Mouse (Mus musculus): ENCODE measurements at regions not wholly inside any gene's neighbourhood (a gene's known extent, or its start where the extent isn't known, plus 50 kb on each side); places are given as distances from the start of the nearest gene placed in this dataset.

DNA sequence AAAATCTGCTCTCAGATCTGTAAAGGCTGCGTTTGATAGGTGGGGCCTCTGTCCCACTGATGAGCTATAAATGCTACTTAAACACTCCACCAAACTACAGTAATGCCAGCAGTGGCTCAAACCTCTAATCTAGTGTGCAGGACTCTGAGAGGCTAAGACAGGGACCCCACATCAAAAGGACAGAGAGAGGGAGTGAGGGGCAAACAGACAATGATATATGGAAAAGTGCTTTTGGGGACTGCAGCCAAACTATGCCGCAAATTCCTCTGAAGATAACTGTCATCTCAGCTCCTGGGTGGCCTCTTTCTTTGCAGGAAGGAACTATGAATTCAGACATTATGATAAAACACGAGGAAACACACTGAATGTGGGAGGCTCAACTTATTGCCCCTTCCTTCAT, 138.9 kb upstream of the Ddit4l start:
- no peak for DNase-seq (ENCODE audit: low spot score in 2 of 2)

DNA sequence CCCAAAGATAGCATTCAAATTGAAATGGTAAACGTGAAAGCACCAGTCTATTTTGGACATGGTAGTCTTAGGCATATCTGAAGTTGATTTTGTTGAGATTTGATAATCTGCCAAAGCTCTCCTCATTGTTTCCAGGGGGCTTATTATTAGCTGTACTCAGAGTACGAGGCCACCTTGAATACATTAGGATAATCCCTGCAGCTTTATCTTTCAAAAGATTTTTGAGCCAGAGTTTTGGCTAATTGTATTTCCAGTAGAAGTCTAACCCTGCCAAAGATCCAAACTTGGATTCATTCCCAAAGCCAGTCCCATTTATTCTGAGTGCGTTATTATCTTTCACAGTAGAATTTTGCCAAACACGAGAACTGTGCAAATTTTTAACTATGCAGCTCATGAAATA, 138.4 kb upstream of the Ddit4l start:
- no peak for DNase-seq (ENCODE audit: low spot score in 2 of 2)

DNA sequence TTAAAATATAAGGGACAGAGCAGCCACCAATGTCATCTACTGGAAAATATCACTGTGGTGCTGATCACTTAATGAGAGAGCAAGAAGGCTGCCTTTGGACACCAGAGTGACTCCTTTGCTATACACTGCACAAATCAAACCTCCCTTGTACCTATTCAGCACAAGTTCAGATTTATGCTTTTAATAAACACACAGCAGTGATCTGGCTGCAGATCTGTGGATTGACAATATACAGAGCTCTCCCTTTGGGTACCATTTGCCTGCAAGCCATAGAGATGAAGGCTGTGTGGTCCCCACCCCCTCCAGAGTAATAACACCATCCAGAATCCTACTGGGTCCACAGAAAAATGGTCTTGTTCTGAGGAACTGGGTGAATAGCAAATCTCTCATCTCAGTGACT, 131.8 kb upstream of the Ddit4l start:
- no peak for DNase-seq (ENCODE audit: low spot score in 2 of 2)

DNA sequence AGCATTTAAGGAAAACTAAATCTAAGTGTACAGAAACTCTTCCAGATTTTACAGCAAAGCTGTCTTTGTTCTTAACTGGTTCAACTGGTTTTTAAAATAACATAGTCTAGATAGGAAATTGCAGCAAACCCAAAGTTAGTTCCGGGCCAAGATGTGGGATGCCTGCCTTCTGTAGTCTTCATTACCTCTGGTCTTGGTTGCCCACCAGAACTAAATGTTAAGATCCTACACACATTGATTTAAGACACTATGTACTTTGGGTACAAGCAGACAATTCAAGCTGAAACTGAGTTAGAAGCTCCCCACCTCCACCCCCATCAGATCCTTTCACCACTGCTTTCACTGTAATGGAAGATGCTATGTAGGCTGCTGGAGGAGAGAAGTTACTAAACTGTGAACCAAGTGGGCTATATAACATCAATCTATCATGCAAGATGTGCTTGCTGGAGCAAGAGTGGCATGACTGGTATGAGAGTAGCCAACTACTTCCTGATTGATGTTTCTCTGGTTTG, 129.8 kb upstream of the Ddit4l start:
- DNase-seq (ENCODE audit: low spot score in 2 of 2), result no peak

DNA sequence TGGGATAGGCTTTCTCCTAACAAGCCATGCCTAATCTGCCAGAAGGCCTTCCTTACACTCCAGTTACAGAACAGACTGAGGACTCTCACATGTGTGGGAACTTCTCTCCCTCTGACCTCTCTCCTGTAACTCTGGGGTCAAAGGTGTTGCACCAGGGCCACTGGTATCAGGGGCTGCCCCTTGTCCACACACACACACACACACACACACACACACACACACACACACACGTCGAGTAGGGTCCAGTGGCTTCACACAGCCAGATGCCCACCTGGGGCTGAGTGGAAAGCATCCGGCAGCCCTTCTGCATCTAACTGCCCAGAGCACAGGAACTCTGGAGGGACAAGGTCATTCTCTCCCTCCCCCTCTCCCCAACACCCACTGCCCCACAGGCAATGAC, 123.1 kb upstream of the Ddit4l start:
- DNase-seq (ENCODE audit: low spot score in 2 of 2), result no peak

DNA sequence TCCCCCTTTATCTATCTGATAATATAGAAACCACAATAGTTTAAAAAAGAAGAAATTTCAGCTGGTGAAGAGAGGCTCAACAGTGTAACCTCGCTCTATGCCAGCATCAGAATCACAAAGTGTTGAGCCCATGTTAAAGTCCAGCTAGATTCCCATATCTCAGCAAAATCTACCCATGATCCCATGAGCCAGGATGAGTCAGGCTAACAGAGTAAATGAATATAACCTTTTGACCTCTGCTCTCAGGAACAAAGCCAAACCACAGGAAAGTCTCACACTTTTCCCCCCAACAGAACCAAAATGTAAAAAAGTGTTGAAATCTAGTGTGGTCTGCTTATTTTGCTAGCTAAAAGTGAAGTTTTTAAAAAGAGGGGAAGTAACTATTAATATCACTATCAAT, 110.1 kb upstream of the Ddit4l start:
- DNase-seq (ENCODE audit: low spot score in 2 of 2), result no peak

DNA sequence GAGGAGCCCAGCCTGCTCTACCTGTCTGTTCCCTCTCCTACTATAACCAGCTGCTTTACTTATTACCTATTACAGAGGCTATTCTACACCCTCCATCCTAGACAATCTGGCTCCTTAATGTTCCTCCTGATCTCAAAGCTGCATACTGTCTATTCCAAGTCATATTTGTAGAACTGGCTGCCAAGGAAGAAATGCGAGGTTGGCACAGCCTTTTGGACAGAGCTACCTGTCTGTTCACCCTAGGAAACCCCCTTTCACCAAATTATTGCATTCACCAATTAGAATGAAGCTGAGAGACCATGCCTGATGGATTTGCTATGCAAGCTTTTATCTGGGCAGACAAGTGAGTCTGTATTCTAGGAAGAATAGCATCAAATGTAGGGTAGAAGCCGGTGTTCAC, 109.0 kb upstream of the Ddit4l start:
- no peak for DNase-seq (ENCODE audit: low spot score in 2 of 2)

DNA sequence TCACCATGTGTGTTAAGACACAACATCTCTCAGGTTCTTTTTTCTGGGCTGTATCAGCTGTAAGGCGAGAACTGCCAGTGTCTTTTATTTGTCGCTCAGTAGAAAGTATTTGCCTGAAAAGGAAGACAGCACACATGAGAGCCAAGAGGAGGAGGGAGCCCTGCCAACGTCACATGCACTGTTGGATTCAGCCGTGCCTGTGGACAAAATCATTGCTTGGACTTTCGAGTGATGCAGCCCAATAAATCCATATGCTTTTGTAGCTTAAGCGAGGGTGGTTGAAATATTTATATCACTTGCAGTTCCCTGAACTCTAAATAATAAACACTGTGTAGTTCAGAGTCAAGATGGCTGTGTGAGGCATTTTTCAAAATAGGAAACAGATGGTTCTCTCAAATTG, 108.4 kb upstream of the Ddit4l start:
- peak; percentile 17 to 30 for DNase-seq (ENCODE audit: low spot score in 2 of 2)

DNA sequence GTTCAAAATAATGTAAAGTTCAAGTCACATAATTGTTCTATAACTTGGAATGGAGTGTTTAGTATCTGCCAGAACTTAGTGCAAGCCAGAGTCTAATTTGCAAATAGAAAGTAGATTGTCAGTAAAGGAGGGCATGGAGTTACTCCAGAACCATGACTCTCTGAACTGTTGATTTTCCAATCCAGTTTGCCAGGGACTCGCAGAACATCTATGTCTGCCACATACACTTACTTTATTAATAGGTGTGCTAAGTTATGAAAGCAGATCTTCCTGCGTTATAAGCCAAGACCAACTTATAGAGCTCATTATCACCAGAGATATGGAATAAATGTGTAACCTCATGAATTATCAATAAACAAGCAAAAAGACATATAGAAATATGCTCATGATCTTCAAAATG, 107.2 kb upstream of the Ddit4l start:
- no peak for DNase-seq (ENCODE audit: low spot score in 2 of 2)

DNA sequence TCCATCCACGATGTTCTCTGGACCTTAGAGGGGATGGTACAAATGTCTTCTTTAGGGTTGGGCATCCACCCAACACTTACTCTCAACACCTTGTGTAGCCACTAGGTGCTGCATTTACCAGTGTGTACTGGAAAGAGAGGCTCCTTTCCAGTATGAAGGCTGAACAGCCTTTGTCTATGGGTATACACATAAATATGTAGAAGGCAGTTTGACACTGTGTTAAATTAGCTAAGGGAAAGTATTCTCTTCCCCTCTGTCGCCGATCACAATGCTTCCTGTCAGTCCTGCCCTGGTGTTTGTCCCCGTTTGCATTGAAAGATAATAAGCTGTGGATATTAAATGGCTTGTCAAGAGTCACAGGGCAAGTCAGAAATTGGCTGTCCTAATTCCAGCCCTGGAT, 104.0 kb upstream of the Ddit4l start:
- DNase-seq (ENCODE audit: low spot score in 2 of 2), result no peak

DNA sequence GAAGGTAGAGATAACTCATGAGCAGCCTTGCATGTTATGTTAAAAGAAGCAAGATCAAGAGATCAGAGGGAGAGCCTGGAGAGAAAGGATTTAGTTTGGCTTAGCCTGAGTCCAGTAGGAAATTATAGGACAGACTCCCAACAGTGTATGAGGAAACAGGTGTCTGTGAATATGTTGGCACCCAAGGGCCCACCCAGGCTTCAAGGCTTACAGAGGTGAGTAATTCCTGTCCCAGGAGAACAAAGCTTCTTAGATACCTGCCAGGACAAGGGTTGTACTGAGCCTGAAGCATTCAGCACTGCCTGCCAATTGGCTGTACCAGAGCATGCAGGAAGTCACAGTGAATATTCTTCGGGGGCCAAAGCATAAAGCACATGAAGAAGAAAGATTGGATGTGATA, 101.2 kb upstream of the Ddit4l start:
- no peak for DNase-seq (ENCODE audit: low spot score in 2 of 2)

DNA sequence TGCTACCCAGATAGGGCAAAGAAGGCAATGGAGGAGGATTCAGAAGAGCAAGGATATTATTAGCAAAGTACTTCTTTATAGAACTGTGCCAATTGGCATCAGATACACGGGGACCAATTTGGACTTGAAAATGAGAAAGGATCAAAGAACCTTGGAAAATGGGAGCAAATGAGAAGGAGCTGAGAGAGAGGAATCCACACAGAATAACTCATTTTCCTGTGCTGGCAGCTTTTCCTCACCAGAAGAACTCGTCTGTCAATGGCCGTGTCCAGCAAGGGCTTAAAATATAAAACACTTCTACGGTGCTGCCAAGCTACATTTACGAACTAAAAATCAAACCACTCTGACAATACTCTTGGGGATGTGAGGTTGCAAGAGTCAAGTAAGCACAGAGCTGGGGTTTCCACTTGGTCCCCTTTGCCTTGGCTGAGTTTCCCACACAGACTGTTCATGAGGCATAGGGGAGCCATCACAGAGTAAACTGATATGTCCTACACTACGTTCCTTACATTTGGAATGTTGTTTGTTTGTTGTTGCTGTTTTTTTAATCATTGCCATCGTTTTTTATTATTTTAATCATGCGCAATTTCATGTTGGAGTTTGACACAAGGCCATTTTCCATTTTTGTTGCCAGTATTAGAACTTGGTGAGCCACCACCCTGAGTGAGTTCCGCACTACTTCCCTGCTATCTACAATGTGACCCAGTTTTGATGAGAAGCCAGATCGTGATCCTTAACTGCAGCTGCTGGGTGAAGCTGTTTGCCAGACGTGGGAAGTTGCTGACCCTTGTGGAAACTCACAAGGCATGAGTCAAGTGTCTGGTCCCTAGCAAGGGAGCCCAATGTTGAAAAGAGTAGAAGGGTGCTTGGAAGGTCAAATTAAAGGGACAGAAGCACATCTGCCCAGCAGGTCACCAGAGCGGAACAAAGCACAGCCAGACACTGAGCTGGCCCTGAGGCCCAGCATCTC, 95.5 kb upstream of the Ddit4l start:
- no peak for DNase-seq (ENCODE audit: low spot score in 2 of 2)

DNA sequence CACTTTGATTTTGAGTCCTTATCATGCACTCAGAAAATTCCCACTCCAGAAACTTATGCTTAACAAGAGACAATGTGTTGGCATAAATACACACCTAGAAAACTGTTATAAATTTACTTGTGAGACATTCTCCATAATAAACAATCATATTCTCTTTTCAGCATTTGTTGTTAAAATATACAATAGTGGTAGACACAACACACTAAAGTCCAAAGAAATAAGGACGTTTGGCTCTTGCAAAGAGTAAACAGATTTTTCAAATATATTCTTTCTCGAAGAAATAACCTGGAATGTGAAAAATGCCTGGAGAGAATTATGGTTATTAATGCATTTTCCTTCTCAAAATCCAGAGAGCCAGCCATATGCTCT, 91.8 kb upstream of the Ddit4l start:
- DNase-seq (ENCODE audit: low spot score in 2 of 2), result no peak

DNA sequence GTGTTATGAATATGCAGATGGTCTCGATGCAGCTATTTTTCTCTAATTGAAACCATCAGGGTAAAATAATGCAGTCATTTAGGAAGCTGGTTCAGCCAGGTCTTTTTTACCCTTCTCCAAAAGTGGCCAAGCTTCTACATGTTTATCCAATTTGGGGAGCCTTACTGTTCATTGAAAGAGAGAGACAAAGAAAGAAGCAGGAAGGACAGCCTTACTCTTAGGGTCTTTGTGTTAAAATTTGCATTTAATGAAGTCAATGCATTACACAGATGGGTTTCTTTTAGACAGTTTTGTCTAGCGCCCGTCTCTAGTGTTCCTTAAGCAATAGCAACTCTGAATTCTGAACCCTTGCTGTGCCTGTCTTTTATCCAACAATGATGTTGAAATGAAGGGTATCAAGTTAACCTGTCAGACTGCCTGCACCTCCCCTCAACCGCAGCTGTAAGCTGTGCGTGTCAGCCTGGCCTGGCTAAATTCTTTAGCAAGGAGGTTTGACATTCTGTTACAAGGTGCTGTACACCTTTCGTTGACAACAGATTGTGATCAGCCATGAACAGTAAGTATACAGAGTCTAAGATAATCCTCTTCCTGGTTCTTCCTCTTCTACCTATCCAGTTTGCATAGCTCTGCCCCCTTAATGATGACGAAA, 91.3 kb upstream of the Ddit4l start:
- no peak for DNase-seq (ENCODE audit: low spot score in 2 of 2)

DNA sequence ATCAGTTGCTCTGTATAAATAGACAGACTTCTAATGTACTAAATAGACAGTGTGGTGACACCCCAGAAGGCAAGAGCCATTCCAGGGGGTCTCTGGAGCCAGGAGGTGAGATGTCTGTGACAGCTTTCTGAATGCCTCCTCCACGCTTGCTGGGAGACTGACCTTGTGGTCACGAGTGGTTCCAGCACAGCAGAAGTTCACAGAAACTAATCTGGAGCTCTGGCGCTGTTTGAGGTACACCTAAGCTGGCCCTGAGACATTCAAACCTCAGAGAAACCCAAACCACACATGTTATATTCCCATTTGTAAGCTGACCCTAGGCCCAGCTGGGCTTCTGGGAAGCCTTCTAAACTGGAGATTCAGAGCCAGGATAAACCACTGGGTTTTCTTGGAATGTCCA, 79.7 kb upstream of the Ddit4l start:
- DNase-seq (ENCODE audit: low spot score in 2 of 2), result no peak

DNA sequence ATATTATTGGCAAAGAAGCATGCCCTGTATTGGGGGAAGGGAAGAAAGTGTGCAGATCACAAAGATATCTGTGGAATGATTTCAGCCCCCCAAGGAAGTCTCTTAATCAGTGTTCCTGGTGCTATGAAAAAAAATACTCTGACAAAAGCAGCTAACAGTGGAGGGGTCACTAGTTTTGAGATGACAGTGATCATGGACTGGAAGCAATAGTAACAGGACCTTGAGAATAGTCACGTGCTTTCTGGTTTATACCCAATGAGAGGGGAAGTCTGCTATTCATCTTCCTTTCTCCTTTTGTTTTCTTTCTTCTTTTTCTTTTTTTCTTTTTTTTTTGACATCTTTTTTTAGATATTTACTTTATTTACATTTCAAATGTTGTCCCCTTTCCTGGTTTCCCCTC, 79.1 kb upstream of the Ddit4l start:
- DNase-seq (ENCODE audit: low spot score in 2 of 2), result no peak

DNA sequence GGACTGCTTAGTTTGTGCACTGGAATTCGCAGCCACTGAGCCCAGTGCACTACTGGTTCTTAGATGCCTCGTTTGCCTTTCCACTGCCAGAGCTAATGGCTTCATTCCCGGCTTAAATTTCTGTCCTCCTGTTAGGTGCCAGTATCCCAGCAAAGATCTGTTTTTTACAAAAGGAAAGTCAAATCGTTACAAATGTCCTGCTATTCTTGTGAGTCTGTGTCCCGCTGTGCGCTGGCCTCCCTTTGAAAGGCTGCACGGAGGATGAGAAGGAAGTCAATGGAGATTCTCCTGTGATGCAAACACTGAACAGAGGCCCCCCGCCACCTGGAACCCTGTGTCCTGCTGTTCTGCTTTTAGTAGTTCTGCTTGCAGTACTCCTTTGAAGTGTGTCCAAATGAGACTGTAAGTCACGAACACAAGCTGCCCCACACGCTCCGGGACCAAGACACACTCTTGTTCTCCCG, 74.0 kb upstream of the Ddit4l start:
- DNase-seq (ENCODE audit: low spot score in 2 of 2), result peak; percentile 12

DNA sequence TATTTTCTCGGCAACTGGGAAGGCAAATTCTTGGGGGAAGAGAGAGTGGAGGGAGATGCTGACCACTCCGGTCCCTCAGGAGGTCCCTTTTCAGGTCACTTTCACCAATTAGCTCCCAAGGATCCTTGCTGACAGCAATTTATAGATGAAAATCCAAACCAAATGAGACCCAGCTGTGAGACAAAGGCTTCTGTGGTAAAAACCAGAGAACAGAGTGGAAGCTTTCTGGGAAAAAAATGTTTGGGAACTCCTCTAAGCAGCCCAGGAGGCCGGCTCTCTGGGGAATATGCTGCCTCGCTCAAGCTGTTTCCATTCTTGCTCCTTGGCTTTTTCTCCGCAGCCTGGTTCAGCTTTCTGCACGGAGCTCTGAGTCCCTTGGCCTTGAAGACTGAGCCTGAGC, 73.5 kb upstream of the Ddit4l start:
- DNase-seq (ENCODE audit: low spot score in 2 of 2), result no peak

DNA sequence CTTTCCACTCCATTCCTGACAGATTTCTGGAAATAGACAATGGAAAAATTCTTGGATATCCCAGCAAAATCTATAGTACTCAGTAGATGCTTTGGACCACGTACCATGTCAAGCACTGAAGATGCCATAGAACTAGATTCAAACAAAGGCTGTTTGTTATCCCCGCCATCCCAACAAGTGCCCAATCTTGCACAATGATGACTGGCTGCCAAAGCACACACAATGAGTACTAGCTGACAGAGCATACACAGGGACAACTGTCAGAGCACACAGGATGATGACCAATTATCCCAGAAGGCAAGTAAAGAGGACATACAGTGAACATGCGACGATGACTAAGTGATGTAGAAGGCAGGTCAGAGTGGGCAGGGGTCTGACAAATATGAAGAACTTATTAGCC, 70.7 kb upstream of the Ddit4l start:
- DNase-seq (ENCODE audit: low spot score in 2 of 2), result no peak

DNA sequence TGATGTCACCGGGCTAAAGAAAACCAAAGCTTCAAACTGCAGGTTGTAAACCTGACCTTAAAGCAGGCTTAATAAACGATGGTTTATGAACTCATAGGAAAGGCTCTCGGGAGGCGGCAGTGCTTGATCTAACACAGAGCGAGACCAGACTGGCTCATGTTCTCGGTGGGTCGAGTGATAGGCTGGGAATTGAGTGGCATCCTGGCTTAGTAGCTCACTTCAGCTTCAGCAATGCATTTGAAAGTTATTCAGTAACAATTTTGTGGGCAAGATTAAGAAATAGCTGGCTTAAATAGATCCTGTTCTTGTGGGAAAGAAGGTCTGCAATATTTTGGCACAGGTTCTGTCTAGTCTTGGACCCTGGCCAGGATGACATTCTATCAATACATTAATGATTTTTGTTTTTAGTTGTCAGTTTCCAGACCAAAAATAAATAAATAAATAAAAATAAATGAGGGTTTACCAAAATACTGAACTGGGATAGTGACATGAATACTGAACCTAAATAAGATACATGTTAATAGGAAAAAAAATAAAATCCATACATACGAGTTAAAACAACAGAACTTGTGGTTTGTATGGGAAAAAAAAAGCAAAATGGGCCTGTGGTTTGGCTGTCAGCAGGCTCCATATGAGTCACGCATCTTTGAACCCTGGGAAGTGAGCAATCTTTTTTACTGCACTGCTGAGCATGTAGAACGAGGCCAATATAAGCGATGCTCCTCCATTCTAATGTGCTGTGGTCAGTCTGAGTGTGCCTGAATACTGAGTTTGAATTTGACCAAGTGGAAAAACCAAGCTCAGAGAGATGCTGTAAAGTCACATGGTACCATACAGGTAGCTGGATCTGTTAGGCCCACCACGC, 68.7 kb upstream of the Ddit4l start:
- no peak for DNase-seq (ENCODE audit: low spot score in 2 of 2)

DNA sequence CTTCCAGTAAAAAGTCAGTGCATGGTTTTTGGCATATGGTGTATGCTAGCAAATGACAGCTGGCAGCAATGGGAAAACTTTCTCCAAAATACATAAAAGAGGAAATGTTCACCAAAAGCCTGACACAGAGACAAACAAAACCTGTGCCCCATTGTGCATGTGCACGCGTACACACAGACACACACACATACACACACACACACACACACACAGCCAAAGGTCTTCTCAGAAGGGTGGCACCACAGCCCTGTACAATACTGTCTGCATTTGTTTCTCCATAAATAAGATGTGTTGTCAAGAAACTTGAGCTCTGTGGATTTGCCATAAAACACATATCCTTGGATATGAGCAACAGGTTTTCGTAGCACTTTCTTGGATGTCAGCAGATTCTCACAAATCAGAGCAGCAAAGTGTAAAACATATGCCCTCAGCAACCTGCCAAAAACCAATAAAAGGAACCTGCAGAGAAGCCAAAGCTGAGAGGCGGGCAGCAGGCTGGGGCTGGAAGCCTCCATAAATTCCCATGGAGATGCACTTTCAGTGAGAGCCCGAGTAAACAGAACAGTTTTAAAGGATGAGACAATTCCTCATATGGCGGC, 60.5 kb upstream of the Ddit4l start:
- DNase-seq (ENCODE audit: low spot score in 2 of 2), result peak; percentile 38 to 54

DNA sequence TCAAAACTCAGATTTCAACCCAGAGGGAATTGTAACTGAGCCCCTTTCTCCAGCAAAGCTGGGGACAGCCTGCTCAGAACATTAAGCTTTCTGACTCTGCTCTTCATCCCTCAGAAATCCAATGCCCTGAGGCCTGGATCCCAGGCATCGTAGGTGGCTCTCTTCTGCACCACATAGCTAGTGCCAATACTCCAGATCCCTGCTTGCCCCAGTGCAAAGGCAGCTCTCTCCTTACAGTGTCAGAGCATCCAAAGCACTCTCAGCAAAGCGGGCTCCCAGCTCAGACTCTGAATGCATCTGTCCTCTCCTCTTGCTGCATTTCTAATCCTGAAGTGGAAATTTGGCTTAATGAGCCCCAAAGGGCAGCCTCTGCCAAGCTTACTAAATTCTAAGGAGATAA, 59.4 kb upstream of the Ddit4l start:
- DNase-seq (ENCODE audit: low spot score in 2 of 2), result no peak
